Mouse (Mus musculus) thymus, adult 18-20 months (tissue): ENCODE data around the gene Rabgap1l.
"Not testable (repeated sequence)": the region's sequence is repeated elsewhere in the genome, so short reads cannot be mapped to it uniquely, and the experiment has no call there.

Source experiments
- DNase-seq, 2 experiments: peaks; one replicate each; pipeline ENCODE4 v3.0.0; 2022; ENCODE audit warnings: mixed read lengths in 2 of 2

Rabgap1l gene

GRCm38 (mm10) chr1:160481643-160482042, 311.4 kb downstream of the Rabgap1l start:
- DNase-seq = no peak

GRCm38 (mm10) chr1:160467443-160467842, 325.6 kb downstream of the Rabgap1l start:
- DNase-seq = no peak

- DNase-seq = no peak
Measured at GRCm38 (mm10) chr1:160465186-160465585, 327.8 kb downstream of the Rabgap1l start.

GRCm38 (mm10) chr1:160464148-160464547, 328.9 kb downstream of the Rabgap1l start:
- DNase-seq = no peak

- no peak for DNase-seq
Measured at GRCm38 (mm10) chr1:160460346-160460745, 332.7 kb downstream of the Rabgap1l start.

- DNase-seq = no peak
Measured at GRCm38 (mm10) chr1:160451663-160452062, 341.3 kb downstream of the Rabgap1l start.

- no peak for DNase-seq
Measured at GRCm38 (mm10) chr1:160448681-160449080, 344.3 kb downstream of the Rabgap1l start.

GRCm38 (mm10) chr1:160446823-160447222, 346.2 kb downstream of the Rabgap1l start:
- DNase-seq = no peak

GRCm38 (mm10) chr1:160443506-160443905, 349.5 kb downstream of the Rabgap1l start:
- no peak for DNase-seq

- DNase-seq = no peak
Measured at GRCm38 (mm10) chr1:160441679-160442078, 351.3 kb downstream of the Rabgap1l start.

GRCm38 (mm10) chr1:160441161-160441560, 351.9 kb downstream of the Rabgap1l start:
- no peak for DNase-seq

- no peak for DNase-seq
Measured at GRCm38 (mm10) chr1:160438820-160439219, 354.2 kb downstream of the Rabgap1l start.

- DNase-seq = no peak
Measured at GRCm38 (mm10) chr1:160417196-160417854, 375.7 kb downstream of the Rabgap1l start.

GRCm38 (mm10) chr1:160410822-160411221, 382.2 kb downstream of the Rabgap1l start:
- DNase-seq = no peak

- not testable (repeated sequence) for DNase-seq
Measured at GRCm38 (mm10) chr1:160409689-160410088, 383.3 kb downstream of the Rabgap1l start.

GRCm38 (mm10) chr1:160409123-160409522, 383.9 kb downstream of the Rabgap1l start:
- DNase-seq = no peak

- no peak for DNase-seq
Measured at GRCm38 (mm10) chr1:160408302-160408897, 384.6 kb downstream of the Rabgap1l start.

- DNase-seq = no peak
Measured at GRCm38 (mm10) chr1:160399428-160399827, 393.6 kb downstream of the Rabgap1l start.

GRCm38 (mm10) chr1:160397037-160397436, 396.0 kb downstream of the Rabgap1l start:
- DNase-seq = no peak

- no peak for DNase-seq
Measured at GRCm38 (mm10) chr1:160387446-160387845, 405.6 kb downstream of the Rabgap1l start.

- no peak for DNase-seq
Measured at GRCm38 (mm10) chr1:160378367-160378766, 414.6 kb downstream of the Rabgap1l start.

- DNase-seq = peak; percentile 6 to 10
Measured at GRCm38 (mm10) chr1:160377337-160378336, 415.4 kb downstream of the Rabgap1l start.

- no peak for DNase-seq
Measured at GRCm38 (mm10) chr1:160374490-160374889, 418.5 kb downstream of the Rabgap1l start.
